Mouse (Mus musculus) cerebellum, adult (tissue): Measurements from ENCODE around the gene Hist1h3i.
"Not testable (repeated sequence)": the region's sequence is repeated elsewhere in the genome, so short reads cannot be mapped to it uniquely, and the experiment has no call there.

Experiments
- ATAC-seq: cut with Nextera tagmentation; 2 replicates; pipeline ENCODE4 v1.9.2; 2017; ENCODE audit warnings: mild to moderate bottlenecking, moderate library complexity, mixed read lengths; ENCODE audit not compliant: insufficient number of reproducible peaks, low FRiP score, low TSS enrichment

Gene Hist1h3i

GRCm38 (mm10) chr13:21783734-21784161 is 578 bp upstream of the Hist1h3i start:
- ATAC-seq, result no peak

- not testable (repeated sequence) for ATAC-seq
These were observed 562 bp downstream of the Hist1h3i start for GRCm38 (mm10) chr13:21782361-21783254.

GRCm38 (mm10) chr13:21781639-21782038 is 1.5 kb downstream of the Hist1h3i start:
- no peak for ATAC-seq

DNA sequence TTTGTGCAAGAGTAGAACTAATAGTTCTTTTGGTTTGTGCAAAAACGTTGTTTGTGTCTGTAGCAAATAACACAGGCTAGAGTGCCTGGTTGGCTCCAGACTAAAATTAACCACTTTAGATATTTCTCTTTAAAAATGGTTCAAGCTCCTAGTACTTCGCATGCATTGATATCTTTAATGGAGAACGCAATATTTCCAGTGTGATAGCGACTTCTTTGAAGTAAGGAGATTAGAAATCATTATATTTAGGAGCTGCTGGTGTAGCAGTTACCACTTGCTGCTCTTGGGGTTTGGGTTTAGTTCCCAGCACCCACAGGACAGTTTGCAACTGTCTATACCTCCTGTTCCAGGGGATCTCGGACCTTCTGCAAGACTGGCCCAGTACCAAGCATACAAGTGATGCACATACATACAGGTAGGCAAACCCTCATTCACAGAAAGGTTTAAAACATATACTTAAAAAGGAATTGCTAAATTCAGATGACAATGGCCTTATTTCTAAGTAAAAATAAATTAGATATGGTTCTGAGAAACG is 2.1 kb downstream of the Hist1h3i start:
- ATAC-seq, result no peak

DNA sequence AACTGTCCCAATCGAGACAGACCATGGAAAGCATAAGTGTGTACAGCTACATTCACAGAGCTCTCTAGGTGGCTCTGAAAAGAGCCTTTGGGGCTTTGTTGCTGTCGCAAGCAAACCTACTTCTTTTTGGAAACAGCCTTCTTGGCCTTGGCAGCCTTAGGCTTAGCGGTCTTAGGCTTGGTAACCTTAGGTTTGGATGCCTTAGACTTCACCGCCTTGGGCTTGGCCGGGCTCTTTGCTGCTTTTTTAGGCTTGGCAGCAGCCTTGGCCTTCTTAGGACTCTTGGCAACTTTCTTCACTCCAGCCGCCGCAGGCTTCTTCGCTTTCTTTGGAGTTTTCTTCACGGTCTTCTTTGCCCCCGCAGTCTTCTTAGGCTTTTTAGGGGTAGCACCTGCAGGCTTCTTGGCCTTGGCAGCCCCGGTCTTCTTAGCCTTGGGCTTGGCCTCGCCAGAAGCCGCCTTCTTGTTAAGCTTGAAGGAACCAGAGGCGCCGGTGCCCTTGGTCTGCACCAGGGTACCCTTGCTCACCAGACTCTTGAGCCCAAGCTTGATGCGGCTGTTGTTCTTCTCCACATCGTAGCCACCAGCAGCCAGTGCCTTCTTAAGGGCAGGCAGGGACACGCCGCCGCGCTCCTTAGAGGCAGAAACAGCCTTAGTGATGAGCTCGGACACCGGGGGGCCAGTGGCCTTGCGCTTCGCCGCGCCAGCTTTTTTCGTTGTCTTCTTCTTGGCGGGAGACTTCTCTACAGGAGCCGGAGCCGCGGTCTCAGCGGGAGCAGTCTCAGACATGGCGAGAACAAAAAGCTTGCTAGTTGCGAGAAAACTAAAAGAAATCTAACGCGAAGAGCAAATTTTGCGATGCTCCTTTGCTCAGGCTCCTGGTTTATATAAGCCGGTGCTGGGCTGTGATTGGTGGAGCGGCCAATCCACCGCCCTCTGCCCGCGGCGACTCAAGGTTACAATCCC is 3.1 kb downstream of the Hist1h3i start, which contains the start of gene Hist1h1b:
Gene Hist1h1b (minus strand): TSS at position 859 of the 965 bp plus-strand sequence.
- ATAC-seq, result peak; percentile 71

DNA sequence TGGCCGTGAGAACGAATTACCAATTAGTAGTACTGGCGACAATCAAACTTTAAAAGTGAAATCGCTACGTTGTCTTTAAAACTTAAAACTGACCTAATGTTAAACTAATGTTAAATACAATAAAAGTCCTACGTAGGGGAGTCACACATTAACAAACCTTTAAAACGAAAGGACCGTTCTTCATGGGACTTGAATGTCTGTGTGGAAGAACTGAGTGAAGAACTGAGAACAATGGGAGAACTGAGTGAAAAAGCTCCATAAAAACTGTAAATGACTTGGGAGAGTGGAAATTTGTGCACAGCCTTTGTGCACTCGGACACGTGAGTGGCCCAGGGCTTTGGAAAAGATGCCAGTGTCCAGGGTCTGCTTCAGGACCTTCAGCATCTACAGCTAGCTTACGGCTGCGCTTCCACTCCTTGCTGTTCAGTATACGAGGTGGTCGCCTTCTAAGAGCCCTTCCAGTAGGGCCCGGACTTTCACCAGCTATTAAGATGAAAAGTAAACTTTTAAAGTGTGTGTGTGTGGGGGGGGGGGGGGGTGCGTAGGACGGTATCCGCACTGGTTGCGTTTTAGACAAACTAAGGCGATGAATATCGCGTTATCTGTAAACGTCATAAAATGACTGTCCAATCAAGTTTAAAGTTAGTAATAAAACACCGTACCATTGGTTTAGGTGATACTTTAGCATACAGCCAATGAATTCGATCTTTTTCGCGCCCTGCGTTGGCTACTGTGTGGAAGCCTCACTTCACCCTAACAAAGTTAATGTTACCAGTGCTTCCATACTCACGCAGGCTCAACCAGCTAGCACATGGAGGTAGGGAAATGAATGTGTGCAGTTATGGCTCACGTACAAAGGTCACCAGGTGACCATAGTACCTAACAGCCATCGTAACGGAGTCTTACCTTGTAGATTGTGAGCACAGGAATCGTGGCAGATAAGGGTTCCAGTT is 4.1 kb downstream of the Hist1h3i start:
- peak; percentile 94 for ATAC-seq

DNA sequence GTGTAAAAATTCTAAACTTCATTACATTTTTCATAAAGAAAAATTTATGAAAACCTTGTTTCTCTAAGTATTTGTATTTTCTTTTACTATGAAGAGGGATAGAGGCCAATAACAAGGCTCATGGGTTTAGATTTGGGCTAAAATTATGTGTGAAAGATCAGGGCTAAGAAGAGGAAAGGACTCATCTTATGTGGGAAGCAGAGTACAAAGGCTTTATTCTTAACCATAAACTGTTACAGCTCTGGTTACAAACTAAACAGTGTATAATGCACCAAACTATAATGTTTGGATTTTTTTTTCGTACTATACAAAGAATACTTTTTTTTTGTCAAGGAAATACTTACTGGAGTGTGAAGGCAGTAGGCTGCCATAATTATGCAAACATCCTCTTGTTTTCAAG is 27.5 kb downstream of the Hist1h3i start:
- no peak for ATAC-seq

- ATAC-seq, result not testable (repeated sequence)
These were observed 28.7 kb downstream of the Hist1h3i start for GRCm38 (mm10) chr13:21754294-21755001.

DNA sequence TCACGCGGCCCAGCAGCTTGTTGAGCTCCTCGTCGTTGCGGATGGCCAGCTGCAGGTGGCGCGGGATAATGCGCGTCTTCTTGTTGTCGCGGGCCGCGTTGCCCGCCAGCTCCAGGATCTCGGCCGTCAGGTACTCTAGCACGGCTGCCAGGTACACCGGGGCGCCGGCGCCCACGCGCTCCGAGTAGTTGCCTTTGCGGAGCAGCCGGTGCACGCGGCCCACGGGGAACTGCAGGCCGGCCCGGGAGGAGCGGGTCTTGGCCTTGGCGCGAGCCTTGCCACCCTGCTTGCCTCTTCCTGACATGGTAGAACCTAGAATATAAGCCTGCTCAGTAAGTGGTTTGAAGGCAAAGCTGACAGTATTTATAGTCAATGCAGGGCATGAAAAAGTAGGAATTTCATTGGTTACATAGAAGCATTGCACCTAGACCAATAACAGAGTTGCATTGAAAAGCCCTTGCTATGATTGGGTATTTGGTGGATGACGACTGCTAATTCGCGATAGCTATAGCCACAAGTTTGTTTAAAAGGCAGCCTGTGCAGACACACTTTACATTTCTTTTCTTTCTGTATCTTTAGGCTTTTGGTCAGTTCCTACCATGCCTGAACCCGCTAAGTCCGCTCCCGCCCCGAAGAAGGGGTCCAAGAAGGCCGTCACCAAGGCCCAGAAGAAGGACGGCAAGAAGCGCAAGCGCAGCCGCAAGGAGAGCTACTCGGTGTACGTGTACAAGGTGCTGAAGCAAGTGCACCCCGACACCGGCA is 29.5 kb downstream of the Hist1h3i start, which contains the start of the genes Hist1h2ak and Hist1h2bn:
Gene Hist1h2ak (minus strand): TSS at position 304 of the 762 bp plus-strand sequence.
Gene Hist1h2bn (plus strand): TSS at position 600 of the 762 bp plus-strand sequence.
- ATAC-seq, result peak; percentile 98

DNA sequence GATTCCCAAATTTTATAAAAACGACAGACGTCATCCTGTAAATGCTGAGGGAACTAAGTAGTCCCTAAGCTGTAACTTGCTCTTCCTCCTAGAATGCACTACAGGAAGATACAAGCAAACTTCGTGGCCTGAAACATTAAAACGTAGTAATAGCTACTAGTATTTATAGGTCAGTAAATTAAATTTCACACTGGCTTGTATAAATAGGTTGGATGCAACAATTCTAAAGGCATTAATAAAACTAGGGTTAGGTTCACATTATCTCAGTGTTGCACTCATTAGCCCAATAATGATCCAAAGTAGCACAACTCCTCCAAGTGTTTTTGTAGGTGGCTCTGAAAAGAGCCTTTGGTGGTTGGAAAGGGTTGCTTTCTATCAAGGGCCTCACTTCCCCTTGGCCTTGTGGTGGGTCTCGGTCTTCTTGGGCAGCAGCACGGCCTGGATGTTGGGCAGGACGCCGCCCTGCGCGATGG is 30.1 kb downstream of the Hist1h3i start:
- no peak for ATAC-seq

- no peak for ATAC-seq
These were observed 30.8 kb downstream of the Hist1h3i start for GRCm38 (mm10) chr13:21752356-21752755.

DNA sequence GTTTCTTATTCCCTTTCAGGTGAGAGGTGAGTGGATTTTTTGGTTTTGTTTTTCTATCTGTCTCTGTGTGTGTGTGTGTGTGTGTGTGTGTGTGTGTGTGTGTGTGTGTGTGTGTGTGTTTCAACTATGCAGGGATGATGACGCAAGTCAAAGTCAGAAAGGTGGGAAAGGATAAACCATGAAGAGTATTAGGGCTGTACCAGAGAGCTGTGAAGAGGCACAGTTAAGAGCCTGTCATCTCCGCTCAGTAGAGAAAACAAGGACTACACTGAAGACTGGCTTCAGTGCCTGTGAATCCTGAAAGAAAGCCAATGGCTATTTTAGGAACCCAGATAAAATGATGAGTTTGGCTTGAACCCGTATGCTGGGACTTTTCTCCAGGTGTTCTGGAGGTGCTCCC is 31.3 kb downstream of the Hist1h3i start:
- ATAC-seq, result no peak

DNA sequence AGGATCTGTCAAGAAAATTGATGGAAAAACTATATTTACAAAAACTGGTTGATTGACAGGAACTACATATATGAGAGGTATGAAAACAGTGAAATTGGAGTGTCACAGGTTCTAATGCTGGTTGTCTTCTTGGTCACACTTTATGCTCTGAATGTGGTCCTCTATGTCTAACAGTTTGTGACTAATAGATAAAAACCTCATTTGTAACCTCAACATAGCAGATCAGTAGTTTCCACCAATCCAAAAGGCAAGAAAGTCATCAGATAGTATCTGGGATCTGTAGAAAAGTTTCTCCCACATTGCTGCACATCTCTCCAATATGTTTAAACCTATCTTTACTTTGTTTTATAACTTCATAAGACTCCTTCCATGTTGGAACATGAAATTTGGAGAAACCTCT is 31.8 kb downstream of the Hist1h3i start:
- no peak for ATAC-seq

DNA sequence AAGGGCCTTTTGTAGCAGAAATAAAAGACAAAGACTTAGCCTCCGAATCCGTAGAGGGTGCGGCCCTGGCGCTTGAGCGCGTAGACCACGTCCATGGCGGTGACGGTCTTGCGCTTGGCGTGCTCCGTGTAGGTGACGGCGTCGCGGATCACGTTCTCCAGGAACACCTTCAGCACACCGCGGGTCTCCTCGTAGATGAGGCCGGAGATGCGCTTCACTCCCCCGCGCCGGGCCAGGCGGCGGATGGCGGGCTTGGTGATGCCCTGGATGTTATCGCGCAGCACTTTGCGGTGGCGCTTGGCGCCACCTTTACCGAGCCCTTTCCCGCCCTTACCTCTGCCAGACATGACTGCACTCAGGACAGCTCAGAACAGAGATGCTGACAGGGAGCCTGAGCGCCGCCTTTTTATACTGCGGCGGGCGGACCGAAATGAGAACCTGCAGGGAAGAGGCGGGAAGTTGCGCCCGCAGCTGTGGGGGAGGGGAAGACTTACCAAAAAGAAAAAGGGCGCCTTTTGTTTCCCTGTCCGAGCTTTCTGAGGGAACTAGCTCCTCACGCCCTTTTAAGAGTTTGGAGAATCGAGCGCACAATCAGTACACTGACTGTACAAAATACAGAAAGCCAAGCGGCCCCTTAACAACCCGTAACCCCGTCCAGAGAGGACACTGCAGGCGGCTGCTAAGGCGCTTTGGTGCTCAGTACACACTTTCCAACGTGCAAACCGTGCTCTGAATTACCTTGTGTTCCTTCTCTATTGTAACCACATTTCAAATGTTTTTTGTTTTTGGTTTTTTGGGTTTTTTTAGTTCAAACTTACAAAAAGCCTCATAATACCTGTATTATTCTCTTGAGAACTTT is 32.8 kb downstream of the Hist1h3i start, which contains the start of gene Hist1h4k:
Gene Hist1h4k (minus strand): TSS at position 347 of the 859 bp plus-strand sequence.
- peak; percentile 89 for ATAC-seq

GRCm38 (mm10) chr13:21749387-21750158 is 33.6 kb downstream of the Hist1h3i start:
- no peak for ATAC-seq

- ATAC-seq, result no peak
These were observed 38.2 kb downstream of the Hist1h3i start for GRCm38 (mm10) chr13:21745006-21745405.
